Mouse (Mus musculus): ENCODE measurements around the gene Mrps36.

DNA sequence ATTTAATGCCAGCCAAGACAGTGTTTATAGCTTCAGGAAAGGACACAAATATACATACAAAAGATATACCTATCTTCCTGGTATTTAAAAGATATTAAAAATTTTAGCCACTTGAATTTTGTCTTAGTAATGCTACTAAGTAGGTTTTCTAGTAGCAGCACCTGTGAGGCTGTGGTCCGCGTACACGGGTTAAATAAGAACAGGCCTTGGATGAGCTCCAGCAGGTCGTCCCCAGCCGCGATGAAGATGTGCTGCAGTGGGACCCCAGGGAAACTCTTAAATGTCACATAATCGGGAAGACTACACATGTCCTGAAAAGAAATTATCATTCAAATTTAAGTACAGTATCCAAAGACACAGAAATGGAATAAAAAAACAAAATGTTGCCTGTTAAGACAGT is 38.3 kb downstream of the Mrps36 start:
- TF ChIP-seq CTCF (IDR thresholded peaks at IDR 0.05; ENCODE audit: extremely low read depth, insufficient read depth, insufficient read length, insufficient replicate concordance) (no peak), POLR2A (IDR thresholded peaks at IDR 0.05; ENCODE audit: low read depth, low read length) (no peak)
